Mouse (Mus musculus) hindbrain, embryonic 13.5 days (tissue): ENCODE results near the gene Fry. TPM values are rescaled to one million over a fixed set of nuclear protein-coding genes. Genes with fewer than 3 reads are reported as not detected.

Experiments
- ATAC-seq: fragments of 200-750 bp; cut with Nextera tagmentation; 2 replicates; pipeline ENCODE4 v1.8.0; 2017; ENCODE audit warnings: moderate TSS enrichment; ENCODE audit not compliant: low FRiP score
- H3K27ac ChIP-seq: fragments of 300-500 bp; sonication (generic); 2 replicates; pipeline ENCODE4 v1.5.1; 2015; ENCODE audit warnings: inconsistent platforms, mild to moderate bottlenecking, moderate library complexity
- H3K27me3 ChIP-seq: fragments of 300-500 bp; sonication (generic); 2 replicates; pipeline ENCODE4 v1.6.1; 2015; ENCODE audit warnings: mild to moderate bottlenecking, inconsistent platforms
- H3K36me3 ChIP-seq: fragments of 300-500 bp; sonication (generic); 2 replicates; pipeline ENCODE4 v1.6.1; 2015; ENCODE audit warnings: mild to moderate bottlenecking, inconsistent platforms
- H3K4me1 ChIP-seq: fragments of 300-500 bp; sonication (generic); replicated peaks from 2 replicates; pipeline ENCODE4 v1.6.1; 2015; ENCODE audit warnings: inconsistent platforms
- H3K4me2 ChIP-seq: fragments of 300-500 bp; sonication (generic); 2 replicates; pipeline ENCODE4 v1.6.1; 2015; ENCODE audit warnings: inconsistent platforms, mild to moderate bottlenecking, moderate library complexity
- H3K4me3 ChIP-seq: fragments of 300-500 bp; sonication (generic); 2 replicates; pipeline ENCODE4 v1.5.1; 2015; ENCODE audit warnings: mild to moderate bottlenecking, inconsistent platforms
- H3K9ac ChIP-seq: fragments of 300-500 bp; sonication (generic); 2 replicates; pipeline ENCODE4 v1.6.1; 2015; ENCODE audit warnings: mild to moderate bottlenecking, inconsistent platforms
- H3K9me3 ChIP-seq: fragments of 300-500 bp; sonication (generic); 2 replicates; pipeline ENCODE4 v1.6.1; 2016; ENCODE audit warnings: inconsistent platforms
- WGBS: fragments of 180-500 bp; shearing (Covaris S2); methylation state at CpG from one replicate; pipeline ENCODE4 v1.1.7; 2015; 5-methylcytosine and 5-hydroxymethylcytosine counted together
- polyA plus RNA-seq: library from polyadenylated mRNA; unstranded; fragments of >200 nt; fragmentation: Nextera tagmentation; extraction: Ambion mirVana; gene quantifications from 2 replicates; pipeline ENCODE4 v1.2.1, GENCODE M21; 2015

The Fry gene
- polyA plus RNA-seq, 1 experiment from 2014 or later, result 40.7 TPM

- H3K27me3 ChIP-seq, result no peaks in the 10 kb centered on the region
- H3K4me1 ChIP-seq, result no peaks in the 10 kb centered on the region
- no peak overlapping the region for H3K9ac ChIP-seq
- no peaks in the 10 kb centered on the region for H3K9me3 ChIP-seq
- no peak overlapping the region for H3K27ac ChIP-seq
- H3K4me3 ChIP-seq, result no peak overlapping the region
- H3K36me3 ChIP-seq, result peaks cover 91% of the 10 kb centered on the region
- WGBS, result 81% methylated on average over 12 of the region's 12 CpGs
- H3K4me2 ChIP-seq, result no peak overlapping the region
- no peak for ATAC-seq
Observed at GRCm38 (mm10) chr5:150388623-150389022, 270.2 kb downstream of the Fry start.

- no peaks in the 10 kb centered on the region for H3K4me1 ChIP-seq
- WGBS, result 81% methylated on average over 10 of the region's 10 CpGs
- H3K36me3 ChIP-seq, result peaks cover 91% of the 10 kb centered on the region
- H3K27ac ChIP-seq, result no peak overlapping the region
- H3K27me3 ChIP-seq, result no peaks in the 10 kb centered on the region
- no peak overlapping the region for H3K9ac ChIP-seq
- peaks cover 6% of the 10 kb centered on the region; the same call in 1 of the 2 replicates for H3K9me3 ChIP-seq
- no peak for ATAC-seq
- H3K4me2 ChIP-seq, result no peak overlapping the region
- no peak overlapping the region for H3K4me3 ChIP-seq
Observed at GRCm38 (mm10) chr5:150389589-150390377, 271.3 kb downstream of the Fry start.

- WGBS, result 60% methylated on average over 7 of the region's 7 CpGs
- peaks cover 91% of the 10 kb centered on the region for H3K36me3 ChIP-seq
Observed at GRCm38 (mm10) chr5:150390422-150390821, 272.0 kb downstream of the Fry start.

GRCm38 (mm10) chr5:150394645-150395044 lies 276.2 kb downstream of the Fry start:
- no peak overlapping the region for H3K27ac ChIP-seq
- no peak overlapping the region for H3K4me2 ChIP-seq
- no peak overlapping the region for H3K9ac ChIP-seq
- H3K4me3 ChIP-seq, result no peak overlapping the region
- H3K27me3 ChIP-seq, result no peaks in the 10 kb centered on the region
- ATAC-seq, result no peak
- peaks cover 85% of the 10 kb centered on the region for H3K36me3 ChIP-seq
- H3K9me3 ChIP-seq, result peaks cover 6% of the 10 kb centered on the region; the same call in 1 of the 2 replicates
- 98% methylated on average over 6 of the region's 6 CpGs for WGBS
- no peaks in the 10 kb centered on the region for H3K4me1 ChIP-seq

More at GRCm38 (mm10) chr5:150390422-150390821, 272.0 kb downstream of the Fry start:
- Histone ChIP-seq H3K4me3 (no peak overlapping the region), H3K27me3 (no peaks in the 10 kb centered on the region), H3K27ac (no peak overlapping the region), H3K9me3 (peaks cover 6% of the 10 kb centered on the region; the same call in 1 of the 2 replicates), H3K4me1 (no peaks in the 10 kb centered on the region), H3K9ac (no peak overlapping the region), H3K4me2 (no peak overlapping the region)
- no peak for ATAC-seq

GRCm38 (mm10) chr5:150402832-150403447 lies 284.5 kb downstream of the Fry start:
- no peak overlapping the region for H3K4me3 ChIP-seq
- H3K27ac ChIP-seq, result no peak overlapping the region
- no peaks in the 10 kb centered on the region for H3K27me3 ChIP-seq
- no peak for ATAC-seq
- H3K4me2 ChIP-seq, result no peak overlapping the region
- peaks cover 86% of the 10 kb centered on the region for H3K36me3 ChIP-seq
- 30% methylated on average over 13 of the region's 13 CpGs for WGBS
- H3K9me3 ChIP-seq, result 0 out of 2 replicates have a peak, but pooled peaks cover 3% of the 10 kb centered on the region
- H3K9ac ChIP-seq, result no peak overlapping the region
- no peaks in the 10 kb centered on the region for H3K4me1 ChIP-seq

GRCm38 (mm10) chr5:150404867-150405266 lies 286.4 kb downstream of the Fry start:
- H3K9ac ChIP-seq, result no peak overlapping the region
- H3K4me2 ChIP-seq, result no peak overlapping the region
- H3K27ac ChIP-seq, result no peak overlapping the region
- 79% methylated on average over 8 of the region's 8 CpGs for WGBS
- H3K9me3 ChIP-seq, result 0 out of 2 replicates have a peak, but pooled peaks cover 3% of the 10 kb centered on the region
- ATAC-seq, result no peak
- H3K27me3 ChIP-seq, result no peaks in the 10 kb centered on the region
- H3K36me3 ChIP-seq, result peaks cover 75% of the 10 kb centered on the region
- no peaks in the 10 kb centered on the region; the same call in 1 of the 2 replicates for H3K4me1 ChIP-seq
- H3K4me3 ChIP-seq, result no peak overlapping the region

- peaks cover 59% of the 10 kb centered on the region for H3K36me3 ChIP-seq
- no peak overlapping the region for H3K4me3 ChIP-seq
- no peaks in the 10 kb centered on the region for H3K27me3 ChIP-seq
- H3K27ac ChIP-seq, result no peak overlapping the region
- H3K4me1 ChIP-seq, result no peaks in the 10 kb centered on the region; the same call in 1 of the 2 replicates
- H3K4me2 ChIP-seq, result no peak overlapping the region
- H3K9me3 ChIP-seq, result no peaks in the 10 kb centered on the region
- WGBS, result 75% methylated on average over 8 of the region's 8 CpGs
- no peak for ATAC-seq
- no peak overlapping the region for H3K9ac ChIP-seq
Observed at GRCm38 (mm10) chr5:150408979-150409378, 290.5 kb downstream of the Fry start.

GRCm38 (mm10) chr5:150409451-150410045 lies 291.1 kb downstream of the Fry start:
- H3K4me2 ChIP-seq, result no peak overlapping the region
- no peaks in the 10 kb centered on the region; the same call in 1 of the 2 replicates for H3K4me1 ChIP-seq
- H3K9me3 ChIP-seq, result peaks cover 1% of the 10 kb centered on the region; the same call in 1 of the 2 replicates
- H3K36me3 ChIP-seq, result peaks cover 60% of the 10 kb centered on the region
- H3K4me3 ChIP-seq, result no peak overlapping the region
- no peaks in the 10 kb centered on the region for H3K27me3 ChIP-seq
- no peak overlapping the region for H3K9ac ChIP-seq
- peak overlapping the region; percentile 18; the same call in 1 of the 2 replicates for H3K27ac ChIP-seq
- WGBS, result 68% methylated on average over 15 of the region's 15 CpGs
- ATAC-seq, result no peak

- no peak overlapping the region for H3K4me3 ChIP-seq
- no peak overlapping the region for H3K9ac ChIP-seq
- H3K36me3 ChIP-seq, result peaks cover 64% of the 10 kb centered on the region
- ATAC-seq, result no peak
- no peaks in the 10 kb centered on the region for H3K27me3 ChIP-seq
- H3K9me3 ChIP-seq, result peaks cover 8% of the 10 kb centered on the region; the same call in 1 of the 2 replicates
- 86% methylated on average over 12 of the region's 12 CpGs for WGBS
- no peak overlapping the region for H3K4me2 ChIP-seq
- no peak overlapping the region for H3K27ac ChIP-seq
- no peaks in the 10 kb centered on the region; the same call in 1 of the 2 replicates for H3K4me1 ChIP-seq
Observed at GRCm38 (mm10) chr5:150412750-150413450, 294.5 kb downstream of the Fry start.

GRCm38 (mm10) chr5:150414823-150415222 lies 296.4 kb downstream of the Fry start:
- H3K27me3 ChIP-seq, result no peaks in the 10 kb centered on the region
- H3K9ac ChIP-seq, result no peak overlapping the region
- ATAC-seq, result no peak
- H3K4me1 ChIP-seq, result no peaks in the 10 kb centered on the region
- peaks cover 8% of the 10 kb centered on the region; the same call in 1 of the 2 replicates for H3K9me3 ChIP-seq
- no peak overlapping the region for H3K4me2 ChIP-seq
- no peak overlapping the region for H3K27ac ChIP-seq
- peaks cover 77% of the 10 kb centered on the region for H3K36me3 ChIP-seq
- H3K4me3 ChIP-seq, result no peak overlapping the region

GRCm38 (mm10) chr5:150417223-150417622 lies 298.8 kb downstream of the Fry start:
- WGBS, result 96% methylated on average over 2 of the region's 2 CpGs
- no peak overlapping the region for H3K27ac ChIP-seq
- H3K4me3 ChIP-seq, result no peak overlapping the region
- no peaks in the 10 kb centered on the region for H3K4me1 ChIP-seq
- no peaks in the 10 kb centered on the region for H3K27me3 ChIP-seq
- H3K9ac ChIP-seq, result no peak overlapping the region
- peaks cover 8% of the 10 kb centered on the region; the same call in 1 of the 2 replicates for H3K9me3 ChIP-seq
- peaks cover 92% of the 10 kb centered on the region for H3K36me3 ChIP-seq
- H3K4me2 ChIP-seq, result no peak overlapping the region
- ATAC-seq, result no peak

GRCm38 (mm10) chr5:150418035-150418434 lies 299.6 kb downstream of the Fry start:
- H3K4me1 ChIP-seq, result no peaks in the 10 kb centered on the region
- H3K9ac ChIP-seq, result no peak overlapping the region
- H3K9me3 ChIP-seq, result peaks cover 8% of the 10 kb centered on the region; the same call in 1 of the 2 replicates
- no peak overlapping the region for H3K4me3 ChIP-seq
- ATAC-seq, result no peak
- H3K27me3 ChIP-seq, result no peaks in the 10 kb centered on the region
- peaks cover 93% of the 10 kb centered on the region for H3K36me3 ChIP-seq
- no peak overlapping the region for H3K4me2 ChIP-seq
- WGBS, result 72% methylated on average over 6 of the region's 6 CpGs
- H3K27ac ChIP-seq, result no peak overlapping the region
